Comparison of ENCODE assay signal across 9 mouse cellular contexts in the genomic region with DNA sequence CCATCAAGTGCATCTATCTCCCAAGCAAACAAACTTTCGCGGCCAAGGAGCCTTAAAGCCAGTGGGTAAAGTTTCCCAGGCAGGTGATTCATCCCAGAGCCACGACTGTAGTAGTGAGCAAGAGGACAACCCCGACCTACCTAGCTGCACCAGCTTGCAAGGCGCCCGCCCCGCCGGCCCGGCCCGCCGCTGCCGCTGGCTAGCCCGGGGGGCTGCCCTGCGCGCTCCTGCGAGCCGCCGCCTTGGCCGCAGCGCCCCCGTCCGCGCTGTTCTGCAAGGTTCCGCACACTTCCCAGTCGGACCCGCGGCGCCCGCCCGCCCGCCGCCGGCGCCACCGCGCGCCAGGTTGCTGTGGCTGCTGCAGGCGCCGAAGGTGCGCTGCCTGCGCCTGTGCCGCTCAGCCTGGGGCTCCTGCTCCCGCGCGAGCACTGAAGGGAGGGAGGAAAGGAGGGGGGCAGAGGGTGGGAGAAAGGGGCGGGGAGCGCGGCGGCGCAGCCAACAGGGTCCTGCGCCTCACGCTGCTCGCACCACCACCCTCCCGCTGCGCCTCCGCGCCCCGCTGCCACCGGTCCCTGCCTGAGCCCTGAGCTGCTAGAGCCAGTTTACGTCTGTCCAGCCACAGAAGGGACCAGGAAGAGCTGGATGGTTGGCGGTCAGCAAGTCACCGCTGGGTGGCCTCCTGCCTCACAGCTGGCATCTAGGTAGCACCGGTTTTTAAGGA. TPM values are rescaled to one million over a fixed set of nuclear protein-coding genes. Genes with fewer than 3 reads are reported as not detected.
DNase-seq lines count a peak whose midpoint lies in the region; ATAC-seq and TF ChIP-seq lines count a peak whose summit lies in the region.
"Had no signal": no experiment of that assay in that cellular context is flagged by ENCODE, and none has a peak within 500 bp of the region (broad histone marks: within the 10 kb centered on the region; RNA-seq: fewer than 3 reads in every experiment).

No protein-coding gene starts in this region.

- WGBS in bone marrow, adult 2 months, result 6% methylated on average over 59 of the region's 63 CpGs
- WGBS in hindbrain, embryonic 11.5 days, result 1% methylated on average over 47 of the region's 63 CpGs

- no peak overlapping the region for H3K27ac ChIP-seq in gastrocnemius, adult 2 months
- no peak overlapping the region for H3K27ac ChIP-seq in bone marrow, adult 2 months (ENCODE audit: control insufficient read depth, insufficient read depth, low read depth, low read length, poor library complexity)
- no peak overlapping the region for H3K27ac ChIP-seq in hindbrain, embryonic 11.5 days (ENCODE audit: low read depth, low read length)

- peak; percentile 19 for DNase-seq in gastrocnemius, adult 2 months
- no peak for DNase-seq in gastrocnemius, postnatal 36 days
- peak; percentile 81 for DNase-seq in hindbrain, embryonic 11.5 days (ENCODE audit: low spot score)
- DNase-seq in layer of hippocampus, postnatal 14 days (ENCODE audit: low spot score in 2 of 2), result peak; percentile 52 to 60
- DNase-seq in mesoderm, embryonic 11.5 days (ENCODE audit: low read depth, low spot score), result peak; percentile 85
- DNase-seq in right cerebral cortex, postnatal 4 days, result peak; percentile 70

- no peak for TF ChIP-seq CTCF in gastrocnemius, adult 2 months (IDR thresholded peaks at IDR 0.05)
- TF ChIP-seq CTCF in bone marrow, adult 2 months (IDR thresholded peaks at IDR 0.05; ENCODE audit: control insufficient read depth, insufficient read depth, low read length), result no peak

- H3K9ac ChIP-seq in hindbrain, embryonic 11.5 days (ENCODE audit: low read depth, low read length), result peak overlapping the region; percentile 57

- H3K4me3 ChIP-seq in gastrocnemius, adult 2 months, result peak overlapping the region; percentile 54
- H3K4me3 ChIP-seq in bone marrow, adult 2 months (replicated peaks; ENCODE audit: control insufficient read depth, low read depth, low read length), result peak overlapping the region; percentile 30
- H3K4me3 ChIP-seq in erythroblast, embryonic 14.5 days (replicated peaks), result peak overlapping the region; percentile 66
- H3K4me3 ChIP-seq in hindbrain, embryonic 11.5 days (ENCODE audit: low read depth, low read length), result peak overlapping the region; percentile 48

- no peaks in the 10 kb centered on the region for H3K4me1 ChIP-seq in bone marrow, adult 2 months (ENCODE audit: control insufficient read depth, insufficient read depth, low read length)
- peaks cover 44% of the 10 kb centered on the region for H3K4me1 ChIP-seq in erythroblast, embryonic 14.5 days (ENCODE audit: control insufficient read depth)
- H3K4me1 ChIP-seq in hindbrain, embryonic 11.5 days (replicated peaks; ENCODE audit: control insufficient read depth, insufficient read depth, low read length), result no peaks in the 10 kb centered on the region

- peak; percentile 98 for ATAC-seq in hindbrain, embryonic 11.5 days (ENCODE audit: low FRiP score)

- peaks cover 24% of the 10 kb centered on the region for H3K27me3 ChIP-seq in erythroblast, embryonic 14.5 days (ENCODE audit: control insufficient read depth)
- H3K27me3 ChIP-seq in hindbrain, embryonic 11.5 days (ENCODE audit: control insufficient read depth, insufficient read depth, low read length), result no peaks in the 10 kb centered on the region

- H3K36me3 ChIP-seq in erythroblast, embryonic 14.5 days (ENCODE audit: control insufficient read depth), result no peaks in the 10 kb centered on the region
- H3K36me3 ChIP-seq in hindbrain, embryonic 11.5 days (ENCODE audit: control insufficient read depth, insufficient read depth, low read length), result no peaks in the 10 kb centered on the region

- H3K9me3 ChIP-seq in erythroblast, embryonic 14.5 days (ENCODE audit: control insufficient read depth, low read length), result no peaks in the 10 kb centered on the region
- H3K9me3 ChIP-seq in hindbrain, embryonic 11.5 days (ENCODE audit: control insufficient read depth, low read length), result no peaks in the 10 kb centered on the region

- H3K4me2 ChIP-seq in hindbrain, embryonic 11.5 days (replicated peaks; ENCODE audit: low read depth, low read length), result peak overlapping the region; percentile 89

- TF ChIP-seq POLR2A in bone marrow, adult 2 months (IDR thresholded peaks at IDR 0.05; ENCODE audit: borderline replicate concordance, control insufficient read depth, low read depth, low read length), result peak; percentile 17; the same call in 1 of the 2 replicates

- intact Hi-C loops in gastrocnemius, adult 2 months (cut with DNase I), result no loop called here
- intact Hi-C loops in gastrocnemius, postnatal 36 days (cut with DNase I), result no loop called here

RNA-seq across cellular contexts. Expression of gene Cntn3, which starts 8.7 kb away (rescaled TPM):
- not detected for total RNA-seq in gastrocnemius, adult 2 months (2021)
- total RNA-seq in gastrocnemius, postnatal 36 days (2021), result not detected
- 0.57 TPM in 1 of 2 replicates, not detected in the other for polyA plus RNA-seq in bone marrow, adult 2 months (2011; ENCODE audit: insufficient read depth, insufficient read length, low replicate concordance, missing spikeins)
- 0.02 TPM in 1 of 2 replicates, not detected in the other for polyA plus RNA-seq in erythroblast, embryonic 14.5 days (2012)
- polyA plus RNA-seq in hindbrain, embryonic 11.5 days (2014; fragmentation: Nextera tagmentation; extraction: Ambion mirVana), result 1.1 and 1.5 TPM in 2 replicates
- 10 to 100 TPM in 1 of 2 experiments, 1 to 10 TPM in 1; 7.4 to 11.0 TPM for total RNA-seq in layer of hippocampus, postnatal 14 days (2021)
- total RNA-seq: liver, adult 2 months had no signal
- polyA plus RNA-seq: liver, adult 2 months had no signal

Comparison
In these comparisons a context has a peak if more than half of its experiments do, and no peak if none do; other contexts are left out.
1. DNase-seq: peak in gastrocnemius, adult 2 months (single experiment), hindbrain, embryonic 11.5 days (single experiment), layer of hippocampus, postnatal 14 days (2 of 2), mesoderm, embryonic 11.5 days (single experiment) and right cerebral cortex, postnatal 4 days (single experiment); none in gastrocnemius, postnatal 36 days (0 of 2).
2. RNA of gene Cntn3, which starts 8.7 kb away (total RNA-seq): 7.4 to 11.0 TPM in layer of hippocampus, postnatal 14 days; not detected in gastrocnemius, postnatal 36 days and not detected in gastrocnemius, adult 2 months; every median in the first group is over 4 times any median in the second.
3. Peak in every context shown above with its lines, with median percentiles within 50 percentile points of each other: H3K4me3 ChIP-seq.